Mouse (Mus musculus) kidney, adult 11 months (tissue): ENCODE results near the gene Pltp.

Experiments used
- DNase-seq: peaks from one replicate; pipeline ENCODE4 v3.0.0; 2022

Pltp gene

GRCm38 (mm10) chr2:164835164-164835563 lies 22.3 kb downstream of the Pltp start:
- DNase-seq = no peak

- no peak for DNase-seq
Measured at GRCm38 (mm10) chr2:164834531-164834930, 23.0 kb downstream of the Pltp start.

GRCm38 (mm10) chr2:164833314-164833959 lies 24.1 kb downstream of the Pltp start, which contains the start of gene Neurl2:
Gene Neurl2, minus strand, starts transcription at chr2:164833456.
- peak; percentile 94 for DNase-seq

GRCm38 (mm10) chr2:164832748-164833301 lies 24.7 kb downstream of the Pltp start, which contains the start of gene Ctsa:
Gene Ctsa, plus strand, starts transcription at chr2:164832873.
- DNase-seq = peak; percentile 69

- DNase-seq = no peak
Measured at GRCm38 (mm10) chr2:164832032-164832747, 25.3 kb downstream of the Pltp start.

GRCm38 (mm10) chr2:164831029-164831428 lies 26.5 kb downstream of the Pltp start:
- DNase-seq = peak; percentile 33

- no peak for DNase-seq
Measured at GRCm38 (mm10) chr2:164829090-164829489, 28.4 kb downstream of the Pltp start.

GRCm38 (mm10) chr2:164828437-164828836 lies 29.1 kb downstream of the Pltp start, which contains the start of gene Spata25:
Gene Spata25, minus strand, starts transcription at chr2:164828537.
- DNase-seq = no peak

- DNase-seq = no peak
Measured at GRCm38 (mm10) chr2:164827146-164827850, 30.2 kb downstream of the Pltp start.

- no peak for DNase-seq
Measured at GRCm38 (mm10) chr2:164825521-164825920, 32.0 kb downstream of the Pltp start.

GRCm38 (mm10) chr2:164823969-164824368 lies 33.5 kb downstream of the Pltp start:
- no peak for DNase-seq

- no peak for DNase-seq
Measured at GRCm38 (mm10) chr2:164823181-164823585, 34.3 kb downstream of the Pltp start.

GRCm38 (mm10) chr2:164822636-164823165 lies 34.8 kb downstream of the Pltp start, which contains the start of gene Zswim1:
Gene Zswim1, plus strand, starts transcription at chr2:164822686.
- peak; percentile 99 for DNase-seq

GRCm38 (mm10) chr2:164821060-164821459 lies 36.5 kb downstream of the Pltp start:
- DNase-seq = no peak

GRCm38 (mm10) chr2:164817703-164818102 lies 39.8 kb downstream of the Pltp start:
- no peak for DNase-seq

GRCm38 (mm10) chr2:164817206-164817605 lies 40.3 kb downstream of the Pltp start:
- no peak for DNase-seq

- DNase-seq = no peak
Measured at GRCm38 (mm10) chr2:164815821-164816220, 41.7 kb downstream of the Pltp start.

- DNase-seq = no peak
Measured at GRCm38 (mm10) chr2:164815348-164815747, 42.2 kb downstream of the Pltp start.

GRCm38 (mm10) chr2:164813557-164813956 lies 44.0 kb downstream of the Pltp start:
- DNase-seq = no peak

GRCm38 (mm10) chr2:164806614-164807013 lies 50.9 kb downstream of the Pltp start:
- DNase-seq = no peak

GRCm38 (mm10) chr2:164805332-164805718 lies 52.2 kb downstream of the Pltp start:
- DNase-seq = no peak

GRCm38 (mm10) chr2:164804533-164805331 lies 52.8 kb downstream of the Pltp start, which contains the start of the genes Acot8 and Zswim3:
Gene Acot8, minus strand, starts transcription at chr2:164804882.
Gene Zswim3, plus strand, starts transcription at chr2:164805098.
- peak; percentile 99 for DNase-seq
